12 mouse cellular contexts compared by ENCODE assay signal in genomic region chr12:86687445-86687955, GRCm38 (mm10). TPM values are rescaled to one million over a fixed set of nuclear protein-coding genes. Genes with fewer than 3 reads are reported as not detected.
DNase-seq lines count a peak whose midpoint lies in the region; ATAC-seq and TF ChIP-seq lines count a peak whose summit lies in the region.
"Had no signal": no experiment of that assay in that cellular context is flagged by ENCODE, and none has a peak within 500 bp of the region (broad histone marks: within the 10 kb centered on the region; RNA-seq: fewer than 3 reads in every experiment).

No protein-coding gene starts in this region.

- H3K4me3 ChIP-seq in gastrocnemius, adult 2 months: no peak overlapping the region
- no peak overlapping the region for H3K4me3 ChIP-seq in liver, embryonic 11.5 days (ENCODE audit: low read depth, low read length)
- no peak overlapping the region for H3K4me3 ChIP-seq in brown adipose tissue, adult 24 weeks (ENCODE audit: insufficient read depth, low read depth, low read length)
- H3K4me3 ChIP-seq in liver, embryonic 16.5 days (ENCODE audit: low read depth, low read length): no peak overlapping the region

- no peaks in the 10 kb centered on the region for H3K9me3 ChIP-seq in liver, embryonic 11.5 days (ENCODE audit: control insufficient read depth, low read length)
- no peaks in the 10 kb centered on the region for H3K9me3 ChIP-seq in liver, embryonic 16.5 days (replicated peaks; ENCODE audit: control insufficient read depth, low read length)

- no peaks in the 10 kb centered on the region; the same call in 1 of the 2 replicates for H3K36me3 ChIP-seq in liver, embryonic 11.5 days (ENCODE audit: control insufficient read depth, insufficient read depth, low read length)
- no peaks in the 10 kb centered on the region for H3K36me3 ChIP-seq in liver, embryonic 16.5 days (ENCODE audit: control insufficient read depth, insufficient read depth)

- peak overlapping the region; percentile 66 for H3K27ac ChIP-seq in gastrocnemius, adult 2 months
- peak overlapping the region; percentile 68; the same call in 1 of the 2 replicates for H3K27ac ChIP-seq in liver, embryonic 11.5 days (ENCODE audit: low read depth, low read length)
- H3K27ac ChIP-seq in brown adipose tissue, adult 24 weeks (replicated peaks; ENCODE audit: low read depth, low read length): peak overlapping the region; percentile 76
- no peak overlapping the region for H3K27ac ChIP-seq in liver, embryonic 16.5 days (ENCODE audit: low read length)
- H3K27ac ChIP-seq: liver, embryonic 14.5 days had no signal

- no peak for ATAC-seq in liver, embryonic 11.5 days (replicated peaks; ENCODE audit: low FRiP score)
- peak; percentile 7; the same call in 1 of the 2 replicates for ATAC-seq in liver, embryonic 16.5 days (ENCODE audit: low read depth)

- TF ChIP-seq CTCF in gastrocnemius, adult 2 months (IDR thresholded peaks at IDR 0.05): no peak

- H3K4me2 ChIP-seq in liver, embryonic 11.5 days: no peak overlapping the region
- no peak overlapping the region for H3K4me2 ChIP-seq in liver, embryonic 16.5 days (ENCODE audit: low read depth, low read length)

- H3K27me3 ChIP-seq in liver, embryonic 11.5 days (replicated peaks; ENCODE audit: control insufficient read depth, insufficient read depth, low read length): no peaks in the 10 kb centered on the region
- no peaks in the 10 kb centered on the region for H3K27me3 ChIP-seq in liver, embryonic 16.5 days (ENCODE audit: control insufficient read depth, insufficient read depth, low read depth, low read length)

- intact Hi-C loops in gastrocnemius, adult 2 months (cut with DNase I): no loop called here

- peaks cover 36% of the 10 kb centered on the region for H3K4me1 ChIP-seq in liver, embryonic 11.5 days (replicated peaks; ENCODE audit: control insufficient read depth, insufficient read depth, low read length)
- peaks cover 14% of the 10 kb centered on the region; the same call in 1 of the 2 replicates for H3K4me1 ChIP-seq in brown adipose tissue, adult 24 weeks (ENCODE audit: control insufficient read depth, insufficient read depth, insufficient read length, low read length)
- no peaks in the 10 kb centered on the region for H3K4me1 ChIP-seq in liver, embryonic 16.5 days (ENCODE audit: control insufficient read depth, low read depth, low read length)

- WGBS in liver, embryonic 11.5 days: 49% methylated on average over 4 of the region's 4 CpGs
- 16% methylated on average over 4 of the region's 4 CpGs for WGBS in liver, embryonic 16.5 days (ENCODE audit: insufficient replicate concordance)

- DNase-seq in gastrocnemius, adult 2 months: no peak
- DNase-seq in gastrocnemius, postnatal 10 days: no peak
- no peak for DNase-seq in liver, embryonic 11.5 days (ENCODE audit: low spot score)
- no peak for DNase-seq in liver
- DNase-seq in MN1 (ENCODE audit: low spot score): no peak
- DNase-seq in cerebellum, postnatal 36 days: no peak
- DNase-seq: layer of hippocampus, adult 9-11 months had no signal

- no peak overlapping the region for H3K9ac ChIP-seq in liver, embryonic 11.5 days (ENCODE audit: low read depth, low read length)
- H3K9ac ChIP-seq in liver, embryonic 16.5 days (ENCODE audit: low read depth, low read length): no peak overlapping the region
- H3K9ac ChIP-seq: liver, embryonic 14.5 days had no signal

RNA-seq across cellular contexts. Expression of gene Vash1, which starts 9.0 kb away (rescaled TPM):
- 1 to 10 TPM; 4.0 to 6.9 TPM for total RNA-seq in gastrocnemius, adult 2 months (2021)
- total RNA-seq in gastrocnemius, postnatal 10 days (2021): 10 to 100 TPM; 29.9 to 34.5 TPM
- 4.7 and 5.6 TPM in 2 replicates for polyA plus RNA-seq in liver, embryonic 11.5 days (2014; fragmentation: Nextera tagmentation; extraction: Ambion mirVana)
- polyA plus RNA-seq in brown adipose tissue, adult 24 weeks (2012; ENCODE audit: insufficient read depth, insufficient read length, missing spikeins): 1.0 and 1.5 TPM in 2 replicates
- polyA plus RNA-seq in liver, embryonic 16.5 days (2015; fragmentation: Nextera tagmentation; extraction: Ambion mirVana): 0.77 and 0.99 TPM in 2 replicates

RNA-seq across cellular contexts. Expression of gene Angel1, which starts 38.8 kb away (rescaled TPM):
- total RNA-seq in gastrocnemius, adult 2 months (2021): 1 to 10 TPM; 3.9 to 4.8 TPM
- total RNA-seq in gastrocnemius, postnatal 10 days (2021): 1 to 10 TPM; 5.8 to 6.3 TPM
- polyA plus RNA-seq in liver, embryonic 11.5 days (2014; fragmentation: Nextera tagmentation; extraction: Ambion mirVana): 4.0 and 4.5 TPM in 2 replicates
- polyA plus RNA-seq in brown adipose tissue, adult 24 weeks (2012; ENCODE audit: insufficient read depth, insufficient read length, missing spikeins): 2.2 and 2.9 TPM in 2 replicates
- 1.1 and 1.2 TPM in 2 replicates for polyA plus RNA-seq in liver, embryonic 16.5 days (2015; fragmentation: Nextera tagmentation; extraction: Ambion mirVana)

RNA-seq across cellular contexts. Expression of gene Lrrc74a, which starts 46.7 kb away (rescaled TPM):
- not detected for total RNA-seq in gastrocnemius, adult 2 months (2021)
- total RNA-seq in gastrocnemius, postnatal 10 days (2021): not detected
- not detected in 2 replicates for polyA plus RNA-seq in liver, embryonic 11.5 days (2014; fragmentation: Nextera tagmentation; extraction: Ambion mirVana)
- polyA plus RNA-seq in brown adipose tissue, adult 24 weeks (2012; ENCODE audit: insufficient read depth, insufficient read length, missing spikeins): not detected in 2 replicates
- not detected in 2 replicates for polyA plus RNA-seq in liver, embryonic 16.5 days (2015; fragmentation: Nextera tagmentation; extraction: Ambion mirVana)
- total RNA-seq: hematopoietic stem cell, adult 5-6 weeks had no signal
- polyA plus RNA-seq: activated CD4-positive, CD25-positive, alpha-beta regulatory T cell, adult 4 months; liver, embryonic 14.5 days had no signal
